Mouse (Mus musculus) T-cell, adult 2 months (primary cell): Measurements from ENCODE around the gene Adgra3.

Experiments
- DNase-seq: peaks from one replicate; pipeline ENCODE4 v3.0.0; 2022; ENCODE audit warnings: low spot score

The Adgra3 gene

GRCm38 (mm10) chr5:49974211-49974610 lies 84.6 kb downstream of the Adgra3 start:
- no peak for DNase-seq

- DNase-seq, result no peak
Measured at GRCm38 (mm10) chr5:49969660-49970059, 89.1 kb downstream of the Adgra3 start.

GRCm38 (mm10) chr5:49967726-49968125 lies 91.1 kb downstream of the Adgra3 start:
- DNase-seq, result no peak

- no peak for DNase-seq
Measured at GRCm38 (mm10) chr5:49965810-49966209, 93.0 kb downstream of the Adgra3 start.

DNA sequence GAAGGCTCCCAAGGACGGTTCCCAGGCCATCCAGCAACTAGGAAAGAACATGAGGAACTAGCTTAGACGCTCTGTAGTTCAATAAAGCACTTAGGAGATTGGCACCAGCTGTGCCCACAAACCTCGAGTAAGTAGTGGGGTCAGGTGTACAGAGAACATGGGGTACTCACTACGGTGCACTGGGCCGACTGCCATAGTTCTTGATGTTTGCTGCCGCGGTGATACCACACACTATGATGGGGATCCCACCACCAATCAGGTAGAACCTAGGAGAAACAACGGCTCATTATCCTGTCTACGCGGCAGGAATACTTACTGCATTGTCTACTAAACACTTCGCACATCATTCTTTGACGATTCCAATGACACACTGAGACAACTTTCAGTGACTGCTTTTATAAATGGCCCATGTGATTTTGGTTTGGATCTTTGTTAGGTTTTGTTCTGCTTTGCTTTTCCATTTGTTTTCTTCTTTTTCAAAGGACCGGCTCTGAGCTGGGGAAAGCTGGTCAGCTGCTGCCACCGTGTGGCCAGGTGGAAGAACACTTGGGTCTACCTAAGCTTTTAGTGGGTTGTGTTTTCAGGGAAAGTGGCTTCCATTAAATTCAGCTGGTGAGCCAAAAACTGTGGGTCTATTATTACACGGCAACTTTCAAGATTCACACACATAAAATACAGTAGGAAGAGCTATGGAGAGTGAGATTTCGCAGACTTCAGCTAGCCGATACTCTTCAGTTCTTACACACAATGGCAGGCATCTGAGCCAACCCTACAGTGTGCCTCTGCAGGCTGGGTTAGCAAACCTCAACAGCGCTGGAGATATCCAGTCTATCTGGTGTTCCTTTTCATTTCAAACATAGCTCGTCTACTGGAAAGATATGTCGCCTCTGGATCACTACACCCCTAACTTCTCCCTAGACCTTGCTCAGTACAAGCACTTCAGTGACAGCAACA lies 97.1 kb downstream of the Adgra3 start:
- no peak for DNase-seq

- no peak for DNase-seq
Measured at GRCm38 (mm10) chr5:49936354-49936753, 122.5 kb downstream of the Adgra3 start.

DNA sequence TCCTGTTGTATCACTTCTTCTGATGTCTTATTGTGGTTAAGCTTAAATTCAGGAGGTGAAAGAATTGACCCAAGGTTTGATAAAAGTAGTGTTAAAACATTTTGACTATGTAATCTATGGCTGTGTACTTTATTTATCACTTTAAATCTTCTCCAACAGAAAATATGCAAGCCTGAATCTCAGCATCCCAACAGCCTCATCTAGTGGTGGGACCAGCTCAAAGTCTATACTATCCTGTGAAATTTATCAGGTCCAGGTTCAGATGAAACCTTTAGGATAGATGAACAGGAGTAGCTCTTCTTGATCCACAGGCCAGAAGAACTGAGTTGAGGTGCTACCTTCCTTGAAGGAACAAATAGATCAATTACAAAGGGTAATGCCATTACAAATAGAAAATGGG lies 134.1 kb downstream of the Adgra3 start:
- no peak for DNase-seq

DNA sequence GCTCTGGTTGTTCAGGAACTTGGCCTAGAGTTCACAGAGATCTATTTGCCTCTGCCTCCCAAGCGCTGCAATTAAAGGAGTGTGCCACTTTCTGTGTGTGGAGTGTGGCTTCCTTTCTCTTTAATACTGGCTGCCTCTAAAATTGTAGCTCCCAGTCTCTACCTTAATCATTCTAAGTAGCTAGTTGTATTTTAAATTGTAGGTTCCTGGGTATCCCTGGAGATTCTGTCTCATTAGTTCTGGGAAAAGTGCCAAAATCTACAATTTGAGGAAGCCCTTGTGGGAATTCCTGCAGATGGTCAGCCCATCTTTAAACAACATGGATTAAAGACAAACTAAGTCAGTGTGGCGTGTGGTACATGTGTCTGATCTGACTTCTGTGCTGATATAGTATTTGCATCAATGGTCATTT lies 143.1 kb downstream of the Adgra3 start:
- DNase-seq, result no peak
